Mouse (Mus musculus): ENCODE measurements at regions not wholly inside any gene's neighbourhood (a gene's known extent, or its start where the extent isn't known, plus 50 kb on each side); places are given as distances from the start of the nearest gene placed in this dataset.
"Not testable (repeated sequence)": the region's sequence is repeated elsewhere in the genome, so short reads cannot be mapped to it uniquely, and the experiment has no call there.

DNA sequence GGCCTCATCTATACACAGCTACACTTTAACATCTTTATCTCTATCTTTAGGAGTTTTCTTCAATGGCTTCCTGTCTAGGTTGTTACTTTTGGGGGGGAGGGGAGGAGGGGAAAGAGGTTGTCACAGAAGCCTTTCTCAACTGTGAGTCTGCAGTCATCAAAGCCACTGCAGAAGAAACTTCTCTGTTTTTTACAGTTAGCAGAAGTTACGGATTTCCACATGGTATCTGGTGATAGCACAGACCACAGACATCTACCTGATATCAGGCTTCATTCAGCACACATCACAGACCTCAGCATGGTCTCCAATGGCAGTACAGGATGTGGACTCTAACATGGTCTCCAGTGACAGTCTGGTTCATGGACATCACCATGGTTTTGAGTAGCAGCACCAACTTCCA, 234.8 kb upstream of the Adarb2 start:
- in situ Hi-C loops (cut with MboI, MseI) = no loop called here

DNA sequence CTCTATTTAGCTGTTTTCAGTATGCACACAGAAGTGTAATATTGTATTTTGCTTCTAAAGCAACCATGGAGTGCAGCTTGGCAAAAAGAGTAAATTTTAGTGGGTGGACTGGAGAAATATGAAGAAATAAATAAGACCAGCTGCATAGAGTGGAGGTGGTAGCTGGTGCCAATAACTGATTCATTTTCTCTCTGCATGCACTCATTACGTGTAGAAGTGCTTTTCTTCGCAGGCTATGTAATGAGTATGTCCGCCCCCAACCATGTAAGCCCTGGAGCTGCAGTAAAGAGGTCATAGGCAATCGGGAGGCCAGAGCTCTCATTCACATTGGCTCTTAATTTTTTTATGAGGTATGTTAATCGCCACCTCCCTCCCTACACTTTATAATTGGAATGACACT, 208.5 kb upstream of the Adarb2 start:
- in situ Hi-C loops (cut with MboI, MseI) = no loop called here

GRCm38 (mm10) chr13:8030096-8030495, 172.6 kb upstream of the Adarb2 start:
- in situ Hi-C loops (cut with MboI, MseI) = not testable (repeated sequence)

DNA sequence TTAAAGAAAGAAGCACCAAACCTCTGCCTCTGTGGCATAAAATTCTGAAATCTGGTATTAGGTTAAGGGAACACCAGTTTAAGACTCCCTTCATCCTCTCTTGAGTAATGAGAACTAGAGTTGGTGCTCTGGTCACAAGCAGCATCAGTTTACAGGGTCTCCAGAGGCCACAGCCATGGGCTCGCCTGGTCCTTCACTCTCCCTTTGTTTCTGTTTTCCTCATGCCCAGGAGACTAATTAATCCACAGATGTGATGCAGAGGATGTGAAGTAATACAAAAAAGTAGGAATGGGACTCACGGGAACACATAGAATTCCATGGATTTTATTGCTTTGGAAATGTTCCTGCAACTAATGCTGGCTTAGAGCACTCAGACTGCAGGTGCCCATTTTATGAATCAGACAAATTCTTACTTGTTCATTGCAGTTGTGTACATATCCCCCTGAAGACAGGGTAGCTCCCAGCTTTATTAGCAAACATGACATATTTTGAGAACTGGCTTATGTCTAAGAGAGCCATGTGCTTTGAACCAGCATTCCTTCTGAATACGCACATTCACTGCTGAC, 151.7 kb upstream of the Adarb2 start:
- in situ Hi-C loops (cut with MboI, MseI) = no loop called here

DNA sequence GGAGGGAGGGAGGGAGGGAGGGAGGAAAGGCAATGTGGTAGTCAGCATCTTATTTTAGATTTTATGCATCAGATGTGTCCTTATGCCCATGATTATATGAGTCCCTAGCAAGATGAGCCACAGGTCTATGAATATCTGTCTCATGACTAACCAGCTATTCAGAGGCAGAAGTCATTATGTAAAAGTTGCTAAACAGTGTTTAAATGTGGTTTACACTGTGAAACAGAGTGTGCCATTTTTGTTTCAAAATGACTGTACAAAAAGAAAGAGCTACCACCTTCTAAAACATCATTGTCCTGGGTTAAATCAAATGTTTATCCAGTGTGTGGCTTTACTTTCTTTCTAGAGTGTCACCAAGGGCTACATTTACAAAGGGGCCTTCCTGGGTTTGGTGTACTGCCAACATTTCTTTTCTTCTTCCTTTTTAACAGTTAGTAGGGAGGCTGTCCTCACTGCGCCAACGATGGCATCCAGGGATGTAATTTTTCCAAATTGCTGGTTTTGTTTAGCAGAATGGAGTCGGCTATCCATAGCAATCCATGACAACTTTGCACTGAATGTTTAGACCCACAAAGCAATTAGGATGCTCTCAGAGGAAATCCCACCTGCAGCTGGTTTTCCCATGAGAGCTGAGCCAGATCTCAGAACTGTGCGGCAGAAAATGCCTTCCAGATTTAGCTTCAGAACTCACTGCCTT, 146.4 kb upstream of the Adarb2 start:
- in situ Hi-C loops (cut with MboI, MseI) = no loop called here

- in situ Hi-C loops (cut with MboI, MseI) = no loop called here
Observed at GRCm38 (mm10) chr13:8087154-8087553, 115.5 kb upstream of the Adarb2 start.

DNA sequence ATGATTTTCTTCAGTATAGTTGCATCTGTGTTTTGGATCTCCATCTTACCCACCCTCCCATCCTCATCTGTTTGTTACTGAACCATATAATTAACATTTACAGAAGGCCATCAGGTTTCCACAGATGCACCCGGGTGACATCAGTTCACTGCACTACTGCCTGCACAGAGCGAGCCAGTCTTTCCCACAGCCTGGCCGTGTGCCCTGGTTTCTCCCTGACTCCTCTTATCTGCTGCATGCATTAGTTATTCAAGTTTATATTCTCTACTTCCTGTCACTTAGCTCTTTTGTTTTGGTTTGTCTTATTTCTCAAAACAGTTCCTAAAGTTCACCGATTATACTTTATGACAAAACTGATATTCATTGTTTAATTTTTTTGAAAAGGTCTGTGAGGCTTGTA, 113.1 kb upstream of the Adarb2 start:
- in situ Hi-C loops (cut with MboI, MseI) = no loop called here

DNA sequence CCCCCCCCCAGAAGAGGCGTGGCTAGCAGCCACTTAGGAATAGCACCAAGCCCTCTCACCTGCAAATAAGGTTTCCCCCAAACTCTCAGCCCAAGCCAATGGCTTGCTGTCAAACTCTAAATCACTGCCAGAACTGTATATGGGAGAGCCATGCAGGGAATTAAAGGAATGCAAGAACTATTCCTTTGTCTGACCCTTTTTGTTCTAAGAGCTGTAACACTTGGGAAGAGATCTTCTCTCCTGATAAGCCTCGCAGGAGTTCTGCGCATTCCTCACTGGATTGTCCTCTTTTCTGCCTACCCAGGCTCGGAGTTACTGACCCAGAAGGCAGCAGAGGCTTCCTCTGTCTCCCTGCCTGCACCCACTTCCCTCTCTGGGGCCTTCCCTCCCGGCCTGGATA, 94.0 kb upstream of the Adarb2 start:
- in situ Hi-C loops (cut with MboI, MseI) = loop anchor here (10.0 kb wide), 1 partner anchor 904 kb away; no protein-coding TSS in a partner anchor

- in situ Hi-C loops (cut with MboI, MseI) = no loop called here
Observed at GRCm38 (mm10) chr13:8112953-8113352, 89.7 kb upstream of the Adarb2 start.

DNA sequence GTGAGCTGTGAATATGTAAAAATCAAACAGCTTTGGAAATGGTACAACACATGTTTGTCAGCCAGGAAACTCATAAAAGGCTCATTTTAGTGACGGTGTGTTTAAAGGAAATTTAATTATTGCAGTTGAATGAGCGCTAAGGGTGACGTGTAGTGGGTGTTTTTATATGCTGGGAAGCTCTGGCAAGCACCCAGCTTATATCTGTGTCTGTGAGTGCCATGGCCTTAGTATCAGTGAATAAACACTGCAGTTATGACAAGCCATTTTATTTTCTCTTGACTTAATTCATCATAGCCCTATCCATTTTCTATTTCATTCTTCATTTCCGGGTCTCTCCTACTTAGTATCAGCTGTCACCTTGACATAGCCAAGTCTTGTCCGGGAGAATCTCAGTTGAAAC, 83.7 kb upstream of the Adarb2 start:
- in situ Hi-C loops (cut with MboI, MseI) = no loop called here

- in situ Hi-C loops (cut with MboI, MseI) = no loop called here
Observed at GRCm38 (mm10) chr13:8119986-8120385, 82.7 kb upstream of the Adarb2 start.

GRCm38 (mm10) chr13:8134764-8135163, 67.9 kb upstream of the Adarb2 start:
- in situ Hi-C loops (cut with MboI, MseI) = no loop called here

DNA sequence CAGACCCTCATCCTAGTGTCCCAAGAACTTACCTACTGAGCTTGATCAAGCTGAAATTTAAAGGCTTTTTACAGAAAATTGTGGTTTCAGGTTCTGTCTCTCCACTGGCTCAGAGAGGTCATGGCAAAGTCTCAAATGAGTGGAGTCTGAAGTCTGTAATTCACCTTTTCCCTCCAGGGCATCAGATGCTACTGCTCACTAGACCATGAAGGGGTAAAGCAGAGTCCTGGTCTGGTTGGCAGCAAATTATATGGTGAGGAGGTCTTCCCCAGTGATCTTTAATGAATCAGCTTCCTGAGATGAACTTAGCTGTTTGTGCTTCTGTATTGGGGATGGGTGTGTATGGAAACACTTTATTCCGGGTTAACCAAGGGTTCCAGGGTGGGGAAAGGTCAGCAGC, 63.3 kb upstream of the Adarb2 start:
- in situ Hi-C loops (cut with MboI, MseI) = no loop called here

DNA sequence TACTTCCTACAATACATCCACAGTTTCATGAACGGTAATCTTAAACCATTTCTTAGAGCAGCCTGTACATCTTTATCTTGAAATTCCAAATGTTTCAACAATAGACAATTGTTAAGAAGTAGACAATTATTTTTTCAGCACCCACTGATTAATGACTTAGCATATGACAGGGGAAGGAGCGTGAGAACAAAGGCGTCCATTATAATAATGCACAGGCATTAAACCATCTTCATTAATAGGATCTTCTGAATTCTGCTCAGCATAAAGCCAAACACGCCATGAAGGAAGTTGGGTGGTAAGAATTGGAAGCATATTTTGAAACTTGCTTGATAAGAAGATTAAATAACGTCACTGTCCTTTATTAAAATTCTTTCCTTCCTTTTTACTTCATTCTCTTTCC, 50.5 kb upstream of the Adarb2 start:
- in situ Hi-C loops (cut with MboI, MseI) = no loop called here

All from T-helper 2 cell (primary cell).